Mouse (Mus musculus) c-Kit-positive CD71-positive TER-119-positive erythroid progenitor cells, embryonic 14.5 days (primary cell): Measurements from ENCODE around the gene Mansc1.
"Not testable (repeated sequence)": the region's sequence is repeated elsewhere in the genome, so short reads cannot be mapped to it uniquely, and the experiment has no call there.

Source experiments
- DNase-seq: peaks from one replicate; pipeline ENCODE4 v3.0.0-alpha.2; 2013; ENCODE audit warnings: low spot score

Gene Mansc1

DNA sequence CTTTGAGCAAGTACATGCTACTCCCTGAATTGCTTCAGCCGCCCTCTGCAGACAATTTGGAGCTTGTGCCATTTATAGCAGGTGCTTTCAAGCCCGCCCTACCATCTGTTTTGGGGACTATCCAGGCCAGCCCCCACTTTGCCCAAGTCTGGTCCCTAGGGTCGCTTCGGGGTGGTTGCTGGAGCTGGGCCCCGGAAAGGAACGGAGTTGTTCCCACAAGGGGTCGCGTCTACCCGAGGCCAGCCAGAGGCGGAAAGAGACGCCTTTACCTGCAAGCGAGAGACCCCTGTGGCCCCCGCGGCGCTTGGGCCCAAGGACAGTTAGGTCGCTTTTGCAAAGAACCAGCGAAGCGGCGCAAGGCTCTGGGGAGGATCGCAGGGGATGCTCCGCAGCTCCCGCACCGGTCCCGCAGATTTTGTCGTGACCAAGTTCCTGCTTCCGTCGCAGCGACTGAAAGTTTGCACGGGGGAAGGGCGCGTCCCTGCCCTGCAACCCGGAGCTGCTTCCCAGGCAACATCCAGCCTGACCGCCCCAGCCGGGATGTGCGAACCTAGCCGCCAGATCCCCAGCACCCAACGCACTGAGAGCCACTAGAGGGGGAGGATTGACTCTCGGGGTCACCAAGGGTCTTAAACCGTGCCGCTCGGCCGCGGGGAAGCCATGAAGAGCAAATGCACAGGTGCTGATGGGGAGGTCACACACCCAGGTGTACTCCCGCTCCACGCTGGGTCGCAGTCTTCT, at the start of gene Mansc1:
Mansc1 (minus strand) TSS at position 542 of the 741 bp plus-strand sequence.
- no peak for DNase-seq

DNA sequence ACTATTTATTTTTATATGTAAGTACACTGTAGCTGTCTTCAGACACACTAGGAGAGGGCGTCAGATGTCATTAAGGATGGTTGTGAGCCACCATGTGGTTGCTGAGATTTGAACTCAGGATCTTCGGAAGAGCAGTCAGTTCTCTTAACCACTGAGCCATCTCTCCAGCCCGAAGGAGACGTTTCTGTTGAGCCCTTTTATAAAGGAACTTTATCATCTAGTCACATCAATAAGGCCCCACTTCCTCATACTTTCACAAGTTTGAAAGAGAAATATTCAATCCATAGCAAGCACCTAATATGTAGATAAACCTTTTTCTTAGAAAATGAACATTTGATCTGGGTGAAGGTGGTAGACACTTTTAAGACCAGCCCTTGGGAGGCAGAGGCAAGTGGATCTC, 47.0 kb upstream of the Mansc1 start:
- DNase-seq, result not testable (repeated sequence)

GRCm38 (mm10) chr6:134678037-134678436, 45.7 kb upstream of the Mansc1 start:
- no peak for DNase-seq

DNA sequence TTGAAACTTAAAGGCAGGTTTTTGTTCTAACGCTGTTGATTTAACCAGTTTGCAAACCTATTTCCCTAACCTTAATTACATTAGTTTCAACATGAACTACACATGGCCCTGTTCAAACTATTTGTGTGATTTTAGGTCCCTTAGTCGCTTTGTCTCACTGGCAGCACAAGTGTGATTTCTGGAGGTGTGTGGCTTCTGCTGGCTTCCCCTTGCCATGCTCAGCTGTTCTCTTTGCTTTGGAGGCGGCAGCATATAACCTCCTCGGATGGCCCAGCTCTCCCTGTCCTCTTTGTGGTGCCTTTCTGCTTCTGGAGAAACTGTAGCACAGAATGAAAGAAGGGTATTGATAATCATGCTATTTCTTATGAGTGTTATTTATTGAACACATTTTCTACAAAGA, 45.2 kb upstream of the Mansc1 start:
- DNase-seq, result no peak

DNA sequence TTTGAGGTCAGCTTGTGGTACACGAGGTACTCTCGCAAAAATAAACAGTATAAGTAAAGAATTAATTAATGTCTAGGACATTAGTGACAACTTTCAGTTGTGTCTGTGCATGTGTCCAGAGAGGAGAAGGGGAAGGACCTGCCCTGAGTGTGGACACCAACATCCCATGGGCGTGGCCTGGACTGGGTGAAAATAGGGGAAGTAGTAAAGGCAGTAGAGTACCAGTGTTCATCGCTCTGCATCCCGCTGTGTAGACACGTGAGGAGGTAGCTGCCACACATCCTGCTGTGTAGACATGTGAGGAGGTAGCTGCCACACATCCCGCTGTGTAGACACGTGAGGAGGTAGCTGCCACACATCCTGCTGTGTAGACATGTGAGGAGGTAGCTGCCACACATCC, 41.4 kb upstream of the Mansc1 start:
- not testable (repeated sequence) for DNase-seq

DNA sequence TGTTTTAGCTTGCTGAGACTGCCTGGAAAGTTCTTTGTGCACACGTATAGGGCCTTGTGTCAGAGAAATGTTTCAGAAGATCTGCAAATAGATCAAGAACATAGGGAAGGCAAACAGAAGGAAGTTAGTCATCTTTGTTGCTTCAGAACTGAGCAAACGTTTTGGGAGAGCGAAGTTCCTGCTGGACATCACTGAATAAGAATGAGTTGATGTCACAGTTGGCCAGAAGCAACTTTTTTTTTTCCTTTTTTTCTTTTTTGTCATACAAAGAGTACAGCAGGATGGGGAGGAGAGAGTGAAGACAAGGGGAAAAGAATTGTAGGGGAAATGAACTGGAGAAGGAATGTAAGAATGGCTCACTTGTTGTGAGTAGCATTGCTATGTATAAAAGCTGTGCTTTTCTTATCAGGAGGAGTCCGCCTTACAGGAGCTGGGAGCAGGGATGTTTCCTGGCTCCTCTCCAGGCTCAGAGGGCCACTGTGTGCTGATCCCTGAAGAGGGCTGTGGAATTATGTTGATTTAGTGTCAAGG, 38.7 kb upstream of the Mansc1 start:
- DNase-seq, result no peak

DNA sequence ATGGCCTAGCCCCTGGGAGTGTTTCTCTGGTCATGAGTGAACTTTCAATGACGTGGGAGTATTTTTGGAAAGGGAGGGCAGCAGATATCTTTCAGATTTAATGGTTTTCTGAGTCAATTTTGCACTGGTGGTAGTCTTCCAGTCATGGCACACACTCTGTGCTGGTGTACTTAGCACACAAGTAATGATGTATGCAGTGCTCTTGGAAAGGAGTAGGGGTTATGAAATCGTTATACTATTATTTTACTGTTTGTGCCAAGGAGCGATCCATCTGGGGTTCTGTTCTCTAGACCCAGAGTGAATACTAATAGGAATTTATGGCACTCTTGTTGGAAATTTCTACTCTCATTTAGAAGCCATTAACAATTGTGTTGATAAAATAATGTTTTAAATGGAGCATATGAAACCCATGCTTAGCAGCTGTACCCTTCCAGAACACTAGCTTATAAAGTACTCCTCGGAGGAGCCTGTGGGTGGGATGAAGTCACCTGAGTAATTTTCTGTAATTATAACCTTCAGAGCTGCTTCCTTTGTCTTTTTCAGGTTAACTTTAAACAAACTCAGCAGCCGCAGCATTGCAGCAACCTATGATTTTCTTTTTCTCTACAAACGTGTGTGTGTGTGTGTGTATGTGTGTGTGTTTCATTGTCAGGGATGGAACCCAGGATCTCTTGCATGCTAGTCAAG, 37.0 kb upstream of the Mansc1 start:
- no peak for DNase-seq

DNA sequence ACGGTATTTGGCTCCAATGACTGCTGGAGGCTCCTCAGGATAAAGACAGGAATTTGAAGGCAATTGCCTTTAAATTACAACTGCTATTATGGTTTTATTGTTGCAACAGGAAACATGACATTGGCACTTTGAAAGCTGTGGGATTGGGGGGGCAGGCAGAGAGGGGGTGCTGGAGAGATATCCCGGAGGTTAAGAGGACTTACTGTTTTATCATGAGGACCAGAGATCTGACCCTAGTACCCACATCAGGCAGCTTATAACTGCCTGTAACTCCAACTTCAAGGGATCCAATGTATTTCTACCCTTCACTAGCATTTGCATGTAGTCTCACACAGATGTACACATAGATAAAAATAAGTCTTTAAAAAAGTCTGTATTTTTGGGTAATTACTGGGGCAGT, 36.2 kb upstream of the Mansc1 start:
- DNase-seq, result no peak

GRCm38 (mm10) chr6:134665817-134666216, 33.5 kb upstream of the Mansc1 start:
- DNase-seq, result no peak

DNA sequence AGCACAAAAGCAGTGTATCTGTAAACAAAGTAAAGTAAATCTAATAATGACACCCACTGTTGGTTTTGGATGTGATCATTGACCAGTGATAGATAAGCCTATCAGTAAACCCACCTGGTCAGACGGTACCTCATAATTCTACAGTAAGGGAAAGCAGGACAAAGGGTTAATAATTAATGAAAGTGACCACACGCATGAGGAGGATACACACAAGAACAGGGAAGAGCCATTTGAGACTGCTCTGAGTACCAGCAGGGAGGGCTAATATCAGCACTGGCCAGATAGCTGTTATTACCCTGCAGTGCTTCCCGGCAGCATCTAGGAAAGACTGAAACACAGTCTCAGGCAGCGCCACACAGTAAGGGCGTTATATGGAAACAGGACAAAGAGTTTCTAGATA, 32.3 kb upstream of the Mansc1 start:
- no peak for DNase-seq

DNA sequence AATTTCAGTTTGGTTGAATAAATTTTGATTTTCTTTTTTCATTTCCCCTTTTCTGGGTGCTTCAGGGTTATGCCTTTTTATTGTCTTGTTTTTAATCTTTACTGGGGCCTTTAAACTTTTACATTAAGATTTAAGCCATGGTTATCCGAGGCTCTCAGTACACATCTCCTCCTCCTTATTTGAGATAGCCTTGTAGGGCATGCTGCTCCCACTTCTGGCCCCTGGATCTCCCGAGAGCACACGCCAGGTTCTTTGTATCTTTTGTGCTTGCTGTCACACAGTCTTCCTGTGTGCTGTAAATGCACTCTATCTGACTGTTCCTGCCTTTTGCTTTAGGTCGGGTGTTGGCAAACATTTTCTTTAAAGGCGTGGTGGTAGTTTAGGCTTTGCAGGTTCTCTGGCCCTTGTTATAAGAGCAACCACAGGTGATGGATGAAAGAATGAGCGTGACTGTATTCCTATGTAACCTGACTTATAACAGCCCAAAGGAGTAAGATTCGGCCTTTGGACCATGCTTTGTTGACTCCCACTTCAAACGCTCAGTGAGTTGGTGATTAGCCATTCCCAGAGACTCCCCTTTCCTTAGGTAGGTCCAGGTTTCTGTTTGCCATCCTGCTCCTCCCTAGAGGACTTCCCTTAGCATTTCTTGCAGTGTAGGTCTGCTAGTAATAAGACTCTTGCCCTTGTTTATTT, 28.6 kb upstream of the Mansc1 start:
- DNase-seq, result no peak

- peak; percentile 53 for DNase-seq
These were observed 27.0 kb upstream of the Mansc1 start for GRCm38 (mm10) chr6:134659108-134659958.

GRCm38 (mm10) chr6:134656527-134656926, 24.2 kb upstream of the Mansc1 start:
- no peak for DNase-seq

DNA sequence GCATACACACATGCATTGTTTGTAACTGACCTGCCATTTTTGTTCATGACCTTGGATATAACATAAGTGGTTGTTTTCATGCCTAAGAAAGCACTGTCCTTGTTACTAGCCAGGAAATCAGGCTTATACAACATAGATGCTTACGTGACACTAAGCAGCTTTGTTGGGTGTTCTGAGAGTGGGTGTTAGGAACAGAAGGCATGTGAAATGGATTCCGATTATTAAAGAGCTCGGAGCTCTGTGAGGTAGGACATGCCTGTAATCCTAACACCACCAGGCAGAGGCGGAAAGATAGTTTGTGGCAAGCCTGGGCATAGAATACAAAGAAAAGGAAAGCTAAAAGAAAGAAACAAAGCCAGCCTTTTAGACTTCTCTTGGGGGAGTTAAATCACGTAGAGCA, 16.1 kb upstream of the Mansc1 start:
- no peak for DNase-seq

DNA sequence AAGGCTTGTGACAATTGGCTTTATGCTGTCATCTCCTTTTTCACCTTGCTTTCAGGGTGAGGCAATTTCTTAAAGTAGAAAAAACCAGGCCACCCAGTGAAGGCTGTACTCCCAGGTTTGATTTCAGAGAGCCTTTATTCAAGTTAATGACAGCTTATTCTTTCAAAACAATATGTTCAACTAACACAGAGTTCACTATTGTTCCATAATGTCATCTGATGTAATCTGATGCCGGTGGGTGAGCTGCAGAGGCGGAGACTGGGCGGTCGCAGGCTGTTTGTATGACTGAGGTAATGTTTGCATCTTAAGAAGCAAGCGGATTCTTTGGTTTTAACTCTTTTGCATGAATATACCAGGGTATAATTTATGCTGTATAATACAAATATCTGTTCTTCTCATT, 15.3 kb upstream of the Mansc1 start:
- no peak for DNase-seq

GRCm38 (mm10) chr6:134646835-134647234, 14.5 kb upstream of the Mansc1 start:
- DNase-seq, result no peak

DNA sequence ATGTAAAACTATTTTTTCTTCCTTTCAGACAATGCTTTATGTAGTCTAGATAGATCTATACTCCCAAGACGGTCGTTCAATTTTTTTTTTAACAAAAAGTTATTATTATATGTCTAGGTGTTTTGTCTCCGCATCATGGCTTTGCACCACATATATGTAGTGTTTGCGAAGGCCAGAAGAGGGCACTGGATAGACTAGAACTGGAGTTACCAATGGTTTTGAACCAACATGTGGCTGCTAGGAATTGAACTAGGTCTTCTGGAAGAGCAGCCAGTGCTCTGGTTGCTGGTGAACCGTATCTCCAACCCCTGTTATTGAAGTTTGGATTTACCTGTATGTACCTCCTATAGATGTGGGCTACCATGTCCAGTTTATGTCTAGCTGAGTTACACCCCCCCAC, 11.0 kb upstream of the Mansc1 start:
- DNase-seq, result no peak

DNA sequence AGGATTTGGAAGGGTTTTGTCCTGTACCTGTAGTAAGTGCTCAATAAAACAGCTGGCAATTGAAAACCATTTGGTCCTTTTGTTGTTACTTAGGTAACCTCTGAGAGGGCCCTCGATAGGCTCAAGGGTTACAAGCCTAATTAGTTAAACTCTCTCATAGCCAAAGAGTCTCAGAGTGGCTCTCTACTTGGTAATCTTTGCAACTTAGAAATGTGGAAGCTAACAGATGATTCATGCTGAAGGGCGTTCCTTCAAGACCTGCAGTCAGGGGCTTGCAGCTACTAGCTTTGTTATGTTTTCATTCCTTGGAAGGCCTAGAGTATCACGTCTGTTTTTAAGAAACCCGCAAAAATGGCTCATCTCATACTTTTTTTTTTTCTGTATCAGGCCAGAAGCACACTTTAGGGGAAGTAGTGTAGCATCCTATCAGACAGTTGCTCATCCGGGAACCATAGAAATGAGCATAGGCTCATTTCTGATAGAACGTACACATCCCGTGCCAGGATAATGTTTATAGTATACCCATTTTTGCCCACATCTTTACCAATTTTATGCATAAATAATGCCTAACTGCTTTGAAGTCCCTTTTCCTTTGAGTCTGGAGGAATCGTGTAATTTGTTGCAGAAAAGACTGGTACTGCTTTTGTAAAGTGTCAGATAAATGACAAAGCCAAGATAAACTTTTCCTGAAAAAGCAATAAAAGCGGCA, 9.6 kb upstream of the Mansc1 start:
- DNase-seq, result peak; percentile 49

DNA sequence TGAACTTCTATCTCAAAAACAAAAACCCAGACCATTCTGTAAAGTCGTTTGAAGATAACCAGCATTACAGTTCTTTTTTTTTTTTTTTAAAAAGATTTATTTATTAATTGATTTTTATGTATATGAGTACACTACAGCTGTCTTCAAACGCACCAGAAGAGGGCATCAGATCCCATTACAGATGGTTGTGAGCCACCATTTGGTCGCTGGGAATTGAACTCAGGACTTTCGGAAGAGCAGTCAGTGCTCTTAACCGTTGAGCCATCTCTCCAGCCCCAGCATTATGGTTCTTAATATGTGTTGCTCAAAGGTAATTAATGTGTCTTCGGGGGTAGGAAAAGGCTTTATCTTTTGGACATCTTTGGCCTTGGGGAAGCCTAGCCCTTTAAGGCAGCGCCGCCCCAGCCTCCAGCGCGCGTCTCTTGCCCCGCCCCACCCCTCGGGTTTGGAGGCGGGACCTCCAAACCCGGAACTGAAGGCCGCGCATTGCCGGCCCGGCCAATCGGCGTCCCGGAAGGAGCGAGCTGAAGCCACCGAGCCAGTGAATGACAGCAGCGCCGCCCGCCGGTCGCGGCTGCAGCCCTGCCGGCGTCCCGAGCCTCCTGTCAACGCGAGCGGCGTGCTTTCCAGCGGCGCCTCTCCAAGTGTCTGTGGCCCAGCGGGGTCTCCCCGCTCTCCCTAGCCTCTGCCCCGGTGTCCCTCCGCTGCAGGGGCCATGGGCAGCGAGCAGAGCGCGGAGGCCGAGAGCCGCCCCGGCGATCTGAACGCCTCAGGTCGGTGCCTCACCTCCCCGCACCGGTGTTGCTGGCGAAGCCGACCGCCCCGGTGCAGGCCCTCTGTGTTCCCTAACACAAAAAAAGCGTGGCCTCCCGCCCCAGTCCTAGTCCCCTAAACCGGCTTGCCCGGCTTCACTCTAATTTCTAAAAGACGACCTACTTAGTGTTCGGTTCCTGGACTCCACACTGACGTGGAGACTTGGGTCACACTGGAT, 8.5 kb upstream of the Mansc1 start:
- DNase-seq, result peak; percentile 94

- no peak for DNase-seq
These were observed 7.6 kb upstream of the Mansc1 start for GRCm38 (mm10) chr6:134639900-134640299.
